Mouse (Mus musculus): ENCODE data around the gene 9130409I23Rik. TPM values are rescaled to one million over a fixed set of nuclear protein-coding genes. Genes with fewer than 3 reads are reported as not detected.

The 9130409I23Rik gene
- polyA plus RNA-seq (2015; fragmentation: Nextera tagmentation; extraction: Ambion mirVana) = not detected in 2 replicates

DNA sequence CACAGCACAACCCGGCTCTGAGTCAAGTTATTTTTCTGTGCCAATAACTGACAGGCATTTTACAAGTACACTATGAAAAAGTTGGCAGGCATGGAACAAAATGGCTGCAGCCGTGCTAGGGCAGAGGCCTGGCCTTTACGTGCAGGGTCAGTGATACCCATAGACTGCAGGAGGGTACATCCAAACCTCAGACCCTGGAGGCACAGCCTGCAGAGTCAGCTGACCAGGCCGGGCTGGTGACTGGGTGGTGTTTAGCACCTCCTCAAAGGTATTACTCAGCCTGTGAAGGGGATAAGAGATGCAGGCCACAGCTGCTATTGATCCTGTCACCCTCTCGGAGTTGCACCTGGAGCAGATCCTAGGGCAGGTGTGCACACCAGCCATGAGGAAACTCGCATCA, at the start of gene 9130409I23Rik:
9130409I23Rik (plus strand) TSS at position 301 of the 400 bp plus-strand sequence.
- no peak within 1 kb of the TSS for H3K27ac ChIP-seq
- H3K4me2 ChIP-seq (replicated peaks) = no peak within 1 kb of the TSS
- 76% methylated on average over 6 of the region's 6 CpGs for WGBS
- H3K27me3 ChIP-seq (replicated peaks) = no peaks in the 10 kb centered on the region
- H3K9me3 ChIP-seq = no peaks in the 10 kb centered on the region
- H3K36me3 ChIP-seq = no peaks in the 10 kb centered on the region
- no peak within 1 kb of the TSS for H3K9ac ChIP-seq
- ATAC-seq = no peak
- H3K4me3 ChIP-seq (replicated peaks) = no peak within 1 kb of the TSS
- no peaks in the 10 kb centered on the region for H3K4me1 ChIP-seq (replicated peaks)

DNA sequence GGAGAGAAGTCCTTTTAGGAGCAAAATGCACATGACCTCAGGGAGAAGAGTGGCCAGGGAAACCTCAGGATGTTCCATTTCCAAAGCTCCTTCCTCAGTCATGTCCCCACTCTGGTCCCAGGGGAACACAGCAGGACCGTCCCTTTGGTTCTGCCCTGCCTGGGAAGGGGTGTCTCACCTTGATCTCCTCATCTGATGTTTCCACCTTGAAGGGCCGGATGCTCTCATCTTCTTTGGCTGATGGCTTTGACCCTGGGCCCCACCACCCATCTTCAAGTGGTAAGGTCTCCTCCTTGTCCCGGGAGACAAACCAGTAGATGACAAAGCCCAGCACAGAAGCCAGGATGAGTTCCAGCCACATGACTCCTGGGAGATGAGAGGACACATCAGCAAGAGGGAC, 49.4 kb upstream of the 9130409I23Rik start:
- no peak overlapping the region for H3K9ac ChIP-seq
- H3K27me3 ChIP-seq (replicated peaks) = no peaks in the 10 kb centered on the region
- no peak overlapping the region for H3K4me3 ChIP-seq (replicated peaks)
- WGBS = 95% methylated on average over 3 of the region's 3 CpGs
- H3K36me3 ChIP-seq = no peaks in the 10 kb centered on the region
- no peak overlapping the region for H3K4me2 ChIP-seq (replicated peaks)
- ATAC-seq = no peak
- peaks cover 3% of the 10 kb centered on the region for H3K4me1 ChIP-seq (replicated peaks)
- H3K27ac ChIP-seq = no peak overlapping the region
- H3K9me3 ChIP-seq = no peaks in the 10 kb centered on the region

DNA sequence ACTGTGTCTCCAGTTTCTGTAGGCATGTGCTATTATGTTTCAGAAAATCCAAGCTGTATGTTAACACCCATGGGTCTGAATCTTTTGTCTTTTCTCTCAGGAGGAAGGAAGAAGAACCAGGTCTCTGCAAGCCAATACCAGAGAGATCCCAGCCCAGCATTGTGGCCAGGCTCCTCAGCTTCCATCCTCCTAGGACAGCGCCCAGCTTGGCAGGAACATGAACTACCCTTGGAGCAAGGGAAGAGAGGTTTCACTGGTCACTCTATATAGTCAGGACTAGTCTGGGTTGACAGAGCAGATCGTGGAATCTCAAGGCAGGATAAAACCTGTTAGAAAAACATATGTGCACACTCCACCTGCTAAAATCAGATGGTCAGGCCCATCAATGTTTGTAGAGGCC, 47.2 kb upstream of the 9130409I23Rik start:
- ATAC-seq = no peak
- Histone ChIP-seq H3K27me3 (replicated peaks) (no peaks in the 10 kb centered on the region), H3K9me3 (no peaks in the 10 kb centered on the region), H3K36me3 (no peaks in the 10 kb centered on the region), H3K4me3 (replicated peaks) (no peak overlapping the region), H3K4me2 (replicated peaks) (no peak overlapping the region), H3K4me1 (replicated peaks) (peaks cover 3% of the 10 kb centered on the region), H3K9ac (no peak overlapping the region), H3K27ac (no peak overlapping the region)
- 81% methylated on average over 2 of the region's 2 CpGs for WGBS

DNA sequence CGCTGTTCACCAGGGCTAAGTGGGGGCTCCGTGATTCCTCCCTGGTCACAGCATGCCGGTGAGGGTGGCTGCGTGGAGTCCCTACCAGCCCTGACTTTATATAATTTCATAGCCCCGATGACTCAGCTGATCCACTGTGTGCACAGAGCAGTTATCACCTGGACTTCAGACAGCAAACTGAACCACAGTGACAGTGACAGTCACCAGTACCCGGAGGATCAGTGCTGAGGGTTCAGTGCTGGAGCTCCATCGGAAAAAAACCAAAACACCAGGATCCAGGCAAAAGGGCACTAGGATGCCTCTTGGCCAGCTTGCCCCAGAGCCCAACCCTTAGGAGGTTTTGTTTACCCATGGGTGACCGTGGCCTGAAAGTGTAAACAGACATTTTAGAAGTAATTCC, 45.7 kb upstream of the 9130409I23Rik start:
- no peak for ATAC-seq
- 51% methylated on average over 8 of the region's 8 CpGs for WGBS
- no peak overlapping the region for H3K4me2 ChIP-seq (replicated peaks)
- no peaks in the 10 kb centered on the region for H3K9me3 ChIP-seq
- no peak overlapping the region for H3K27ac ChIP-seq
- no peak overlapping the region for H3K9ac ChIP-seq
- H3K4me1 ChIP-seq (replicated peaks) = peaks cover 6% of the 10 kb centered on the region
- H3K36me3 ChIP-seq = no peaks in the 10 kb centered on the region
- no peak overlapping the region for H3K4me3 ChIP-seq (replicated peaks)
- no peaks in the 10 kb centered on the region for H3K27me3 ChIP-seq (replicated peaks)

DNA sequence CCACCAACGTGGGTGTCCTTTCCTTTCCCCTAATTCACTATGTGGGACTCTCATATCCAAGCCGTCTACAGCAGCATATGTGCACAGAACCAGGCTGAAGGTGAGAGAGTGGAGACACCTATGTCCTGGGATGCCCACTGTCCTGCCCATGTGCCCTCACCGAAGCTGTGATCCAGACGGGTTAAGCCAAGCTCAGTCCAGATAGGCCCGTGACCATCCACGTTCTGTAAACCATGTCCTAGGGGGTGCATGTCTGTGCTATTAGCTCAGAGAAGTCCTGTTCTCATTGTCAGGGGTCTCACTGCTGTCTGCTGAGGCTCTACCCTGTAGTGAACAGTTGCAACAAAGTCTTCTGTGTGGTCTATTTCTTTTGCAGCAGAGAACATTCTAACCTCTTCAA, 43.2 kb upstream of the 9130409I23Rik start:
- no peak overlapping the region for H3K27ac ChIP-seq
- no peak overlapping the region for H3K9ac ChIP-seq
- no peaks in the 10 kb centered on the region for H3K27me3 ChIP-seq (replicated peaks)
- peaks cover 6% of the 10 kb centered on the region; the same call in 1 of the 2 replicates for H3K4me1 ChIP-seq (replicated peaks)
- ATAC-seq = no peak
- H3K4me3 ChIP-seq (replicated peaks) = no peak overlapping the region
- 79% methylated on average over 6 of the region's 6 CpGs for WGBS
- no peak overlapping the region for H3K4me2 ChIP-seq (replicated peaks)
- H3K36me3 ChIP-seq = no peaks in the 10 kb centered on the region
- no peaks in the 10 kb centered on the region for H3K9me3 ChIP-seq

DNA sequence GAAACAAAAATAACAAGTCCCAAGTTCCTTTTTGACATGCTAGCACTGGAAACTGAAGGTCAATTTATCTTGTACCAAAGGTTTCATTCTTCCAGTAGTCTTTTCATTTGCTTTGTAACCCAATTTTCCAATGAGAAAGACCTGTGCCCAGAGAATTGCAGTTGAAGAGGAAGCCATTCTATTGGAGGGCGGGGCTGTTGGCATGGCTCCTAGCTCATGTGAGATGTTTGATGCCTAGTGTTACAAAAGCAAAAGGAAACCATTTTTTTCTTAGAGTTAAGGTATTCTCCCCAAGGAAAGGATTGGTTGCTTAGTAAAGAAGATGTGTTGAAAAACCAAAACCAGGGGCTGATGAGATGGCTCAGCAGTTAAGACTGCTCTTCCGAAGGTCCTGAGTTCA, 42.8 kb upstream of the 9130409I23Rik start:
- Histone ChIP-seq H3K27me3 (replicated peaks) (no peaks in the 10 kb centered on the region), H3K9ac (no peak overlapping the region), H3K4me1 (replicated peaks) (peaks cover 6% of the 10 kb centered on the region; the same call in 1 of the 2 replicates), H3K27ac (no peak overlapping the region), H3K36me3 (no peaks in the 10 kb centered on the region), H3K4me2 (replicated peaks) (no peak overlapping the region), H3K4me3 (replicated peaks) (no peak overlapping the region), H3K9me3 (no peaks in the 10 kb centered on the region)
- no peak for ATAC-seq
- 94% methylated on average over 2 of the region's 2 CpGs for WGBS

DNA sequence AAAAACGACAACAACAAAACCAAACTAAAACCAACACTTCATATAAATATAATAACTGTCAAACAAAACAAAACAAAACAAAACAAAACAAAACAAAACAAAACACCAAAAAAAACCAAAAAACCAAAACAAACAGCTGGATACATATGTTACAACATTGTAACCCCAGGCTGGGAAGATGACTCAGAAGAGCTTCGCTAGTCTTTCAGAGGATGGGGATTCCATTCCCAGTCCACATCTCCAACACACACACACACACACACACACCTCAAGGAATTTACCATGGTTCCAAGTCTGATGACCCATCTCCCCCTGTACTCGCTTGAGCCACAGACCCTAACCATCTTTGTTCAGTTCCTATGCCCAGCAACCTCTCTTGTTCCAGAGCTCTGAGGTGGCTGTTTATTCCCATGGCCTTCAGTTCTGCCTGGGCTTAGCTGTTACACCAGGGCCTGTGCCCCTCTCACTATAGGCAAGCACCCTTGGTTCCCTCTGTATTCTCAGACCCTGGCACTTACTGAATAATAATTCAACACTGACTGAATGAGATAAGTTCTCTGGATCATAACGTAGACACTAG, 41.9 kb upstream of the 9130409I23Rik start:
- no peak for ATAC-seq
- Histone ChIP-seq H3K4me2 (replicated peaks) (no peak overlapping the region), H3K27ac (no peak overlapping the region), H3K4me3 (replicated peaks) (no peak overlapping the region), H3K9me3 (no peaks in the 10 kb centered on the region), H3K27me3 (replicated peaks) (no peaks in the 10 kb centered on the region), H3K36me3 (no peaks in the 10 kb centered on the region), H3K9ac (no peak overlapping the region), H3K4me1 (replicated peaks) (peaks cover 6% of the 10 kb centered on the region; the same call in 1 of the 2 replicates)
- WGBS = 78% methylated on average over 4 of the region's 4 CpGs

DNA sequence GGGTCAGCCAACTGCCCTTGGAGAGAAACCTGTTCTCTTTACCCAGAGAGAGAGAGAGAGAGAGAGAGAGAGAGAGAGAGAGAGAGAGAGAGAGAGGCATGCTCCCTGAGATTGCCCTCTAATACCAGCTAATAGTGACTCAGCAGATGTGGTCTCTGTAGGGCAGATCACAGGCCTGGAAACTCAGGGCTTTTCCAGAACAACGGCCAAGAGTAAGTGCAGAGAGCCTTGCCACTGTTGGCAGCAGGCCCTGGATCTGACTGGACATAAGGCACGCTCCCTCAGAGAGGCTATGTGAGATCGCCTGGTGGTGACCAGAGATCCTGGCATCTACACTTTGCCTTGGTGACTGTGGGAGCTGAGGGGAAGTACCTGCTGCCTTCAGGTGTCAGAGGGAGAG, 41.3 kb upstream of the 9130409I23Rik start:
- Histone ChIP-seq H3K27ac (no peak overlapping the region), H3K4me3 (replicated peaks) (no peak overlapping the region), H3K4me2 (replicated peaks) (no peak overlapping the region), H3K27me3 (replicated peaks) (no peaks in the 10 kb centered on the region), H3K4me1 (replicated peaks) (peaks cover 6% of the 10 kb centered on the region; the same call in 1 of the 2 replicates), H3K36me3 (no peaks in the 10 kb centered on the region), H3K9ac (no peak overlapping the region), H3K9me3 (no peaks in the 10 kb centered on the region)
- ATAC-seq = no peak
- 55% methylated on average over 3 of the region's 3 CpGs for WGBS

DNA sequence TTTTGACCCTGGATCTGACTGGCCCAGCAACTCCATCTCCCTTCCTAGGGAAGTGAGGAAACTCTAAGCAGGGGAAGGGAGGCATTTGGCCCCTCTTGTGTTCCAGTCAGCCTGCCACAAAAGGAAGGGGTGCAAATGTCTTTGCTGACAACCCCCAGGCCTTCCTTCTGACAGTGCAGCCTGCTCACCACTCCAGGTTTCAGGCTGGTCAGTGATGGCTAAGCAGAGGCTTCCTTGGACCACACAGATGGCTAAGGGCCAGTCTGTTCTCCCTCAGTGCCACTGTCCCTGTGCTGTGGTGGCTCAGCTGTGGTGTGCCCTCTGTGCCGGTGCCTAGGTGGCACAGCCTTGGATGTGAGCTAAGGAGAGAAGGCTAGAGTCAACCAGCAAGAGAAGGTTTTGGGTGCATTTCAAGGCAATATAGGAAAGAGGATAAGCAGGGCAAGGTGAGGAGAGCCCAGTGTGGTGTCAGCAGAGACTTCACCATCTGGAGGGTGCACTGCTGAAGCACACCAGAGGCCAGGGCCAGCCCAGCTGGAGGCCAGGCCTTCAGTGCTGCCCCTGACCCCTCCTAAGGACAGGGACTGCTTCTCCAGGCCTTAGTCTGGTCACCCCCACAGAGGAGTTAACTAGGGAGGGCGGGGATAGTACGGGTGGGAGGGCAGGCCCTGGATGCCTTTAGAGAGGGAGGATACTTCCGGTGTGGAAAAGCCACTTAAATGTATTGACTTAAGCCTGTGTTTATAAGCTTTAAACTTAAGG, 40.7 kb upstream of the 9130409I23Rik start:
- ATAC-seq = 0 out of 2 replicates have a peak, but pooled peaks have one; percentile 25
- H3K27me3 ChIP-seq (replicated peaks) = no peaks in the 10 kb centered on the region
- H3K9me3 ChIP-seq = no peaks in the 10 kb centered on the region
- H3K27ac ChIP-seq = no peak overlapping the region
- no peaks in the 10 kb centered on the region for H3K36me3 ChIP-seq
- no peak overlapping the region for H3K4me3 ChIP-seq (replicated peaks)
- no peak overlapping the region for H3K4me2 ChIP-seq (replicated peaks)
- peaks cover 6% of the 10 kb centered on the region; the same call in 1 of the 2 replicates for H3K4me1 ChIP-seq (replicated peaks)
- no peak overlapping the region for H3K9ac ChIP-seq
- 48% methylated on average over 4 of the region's 4 CpGs for WGBS

DNA sequence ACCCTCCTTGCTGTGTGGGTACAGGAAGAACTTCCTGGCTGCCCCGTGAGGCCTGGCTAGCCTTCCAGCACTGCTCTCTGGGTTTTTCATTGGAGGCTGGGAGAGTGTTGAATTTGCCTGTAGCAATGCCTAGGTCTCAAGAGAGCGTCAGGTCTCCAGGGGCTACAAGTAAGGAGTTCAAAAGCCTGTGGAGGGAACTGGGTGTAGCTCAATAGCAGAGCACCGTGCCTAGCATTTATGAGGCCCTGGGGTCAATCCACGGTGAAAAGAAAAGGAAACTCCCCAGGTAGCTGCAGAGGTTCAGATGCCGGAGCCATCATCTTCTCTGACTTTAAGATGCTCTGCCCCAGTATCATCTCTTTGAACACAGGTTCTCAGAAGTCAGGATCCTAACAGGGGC, 39.4 kb upstream of the 9130409I23Rik start:
- Histone ChIP-seq H3K4me2 (replicated peaks) (no peak overlapping the region), H3K27me3 (replicated peaks) (no peaks in the 10 kb centered on the region), H3K4me3 (replicated peaks) (no peak overlapping the region), H3K4me1 (replicated peaks) (peaks cover 14% of the 10 kb centered on the region), H3K9me3 (no peaks in the 10 kb centered on the region), H3K36me3 (no peaks in the 10 kb centered on the region), H3K27ac (no peak overlapping the region), H3K9ac (no peak overlapping the region)
- no peak for ATAC-seq
- 71% methylated on average over 5 of the region's 5 CpGs for WGBS

DNA sequence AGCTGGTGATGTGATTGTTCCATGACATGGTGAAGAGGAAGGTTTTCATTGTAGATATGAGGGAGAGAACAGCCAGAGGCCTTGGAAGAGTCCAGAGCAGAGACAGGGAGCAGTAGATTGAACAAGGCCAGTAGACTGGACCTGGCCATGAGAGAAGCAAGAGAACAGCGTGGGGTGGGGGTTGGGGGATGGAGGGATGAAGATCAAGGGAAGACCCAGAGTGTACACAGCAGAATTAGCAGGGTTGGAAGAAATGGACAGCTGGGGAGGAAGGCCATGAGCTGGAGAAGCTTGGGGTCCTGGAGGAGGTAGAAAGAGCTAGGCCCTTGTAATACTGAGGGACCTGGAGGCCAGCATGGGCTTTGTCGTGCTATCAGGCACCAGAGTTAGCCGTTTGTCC, 38.6 kb upstream of the 9130409I23Rik start:
- no peaks in the 10 kb centered on the region for H3K36me3 ChIP-seq
- H3K27me3 ChIP-seq (replicated peaks) = no peaks in the 10 kb centered on the region
- peaks cover 22% of the 10 kb centered on the region for H3K4me1 ChIP-seq (replicated peaks)
- ATAC-seq = no peak
- H3K4me2 ChIP-seq (replicated peaks) = no peak overlapping the region
- H3K9ac ChIP-seq = no peak overlapping the region
- H3K4me3 ChIP-seq (replicated peaks) = no peak overlapping the region
- no peak overlapping the region for H3K27ac ChIP-seq
- WGBS = 85% methylated on average over 3 of the region's 3 CpGs
- no peaks in the 10 kb centered on the region for H3K9me3 ChIP-seq

DNA sequence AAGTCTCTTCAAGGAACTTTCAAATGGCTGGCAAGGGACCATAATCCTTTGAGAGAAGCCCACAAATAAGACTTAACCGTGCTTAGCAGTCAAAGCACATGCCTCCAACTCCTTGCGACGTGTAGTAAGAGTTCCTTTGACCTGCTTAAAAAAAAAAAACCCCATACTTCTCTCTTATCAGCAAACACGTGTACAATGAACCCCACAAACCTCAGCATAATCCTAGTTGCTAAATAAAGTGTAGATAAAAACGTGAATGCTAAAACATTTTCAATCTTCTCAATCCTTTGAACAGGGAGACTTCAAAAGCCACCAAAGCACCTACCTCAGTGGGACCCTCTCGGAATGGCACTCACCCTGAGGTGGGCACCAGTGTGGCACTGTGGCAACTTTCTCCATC, 37.6 kb upstream of the 9130409I23Rik start:
- H3K9ac ChIP-seq = no peak overlapping the region
- H3K4me3 ChIP-seq (replicated peaks) = no peak overlapping the region
- H3K27ac ChIP-seq = no peak overlapping the region
- H3K9me3 ChIP-seq = no peaks in the 10 kb centered on the region
- H3K36me3 ChIP-seq = no peaks in the 10 kb centered on the region
- no peak overlapping the region for H3K4me2 ChIP-seq (replicated peaks)
- no peak for ATAC-seq
- WGBS = 73% methylated on average over 6 of the region's 6 CpGs
- peaks cover 25% of the 10 kb centered on the region for H3K4me1 ChIP-seq (replicated peaks)
- no peaks in the 10 kb centered on the region for H3K27me3 ChIP-seq (replicated peaks)

All from intestine, embryonic 15.5 days (tissue).